Mouse (Mus musculus): ENCODE data around the gene Evc2.

Evc2 gene

DNA sequence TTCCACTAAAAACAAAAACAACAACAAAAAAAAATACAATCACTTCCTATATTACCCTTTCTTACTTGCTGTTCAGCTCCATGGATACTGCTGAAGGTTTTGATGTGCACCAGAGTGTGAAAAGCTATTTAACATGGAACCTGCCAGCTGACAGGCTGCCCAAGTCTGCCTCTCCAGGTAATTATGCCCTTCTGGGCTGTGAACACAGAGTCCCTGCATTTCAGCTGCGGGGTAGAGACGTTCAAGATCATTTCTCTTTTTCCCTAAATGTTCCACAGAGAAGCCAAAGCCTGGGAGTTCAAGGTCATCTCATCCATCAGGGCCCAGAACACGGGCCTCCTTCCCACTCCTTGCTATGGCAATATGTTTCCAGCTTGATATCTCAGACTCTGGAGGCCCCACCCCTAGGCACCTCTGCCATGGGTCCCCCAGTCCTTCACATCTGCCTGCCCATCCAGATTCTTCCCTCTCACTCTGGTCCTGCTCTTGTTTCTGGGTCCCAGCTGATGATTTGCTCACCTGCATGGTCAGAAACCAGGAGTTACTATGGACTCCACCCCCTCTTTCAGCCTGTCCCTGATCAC, 133.8 kb downstream of the Evc2 start:
- no peak for DNase-seq (ENCODE audit: extremely low read depth, low read depth)

Data from MEL-GATA-1-ER (cell line).